Comparison of ENCODE assay signal across 12 mouse cellular contexts in the genomic region with DNA sequence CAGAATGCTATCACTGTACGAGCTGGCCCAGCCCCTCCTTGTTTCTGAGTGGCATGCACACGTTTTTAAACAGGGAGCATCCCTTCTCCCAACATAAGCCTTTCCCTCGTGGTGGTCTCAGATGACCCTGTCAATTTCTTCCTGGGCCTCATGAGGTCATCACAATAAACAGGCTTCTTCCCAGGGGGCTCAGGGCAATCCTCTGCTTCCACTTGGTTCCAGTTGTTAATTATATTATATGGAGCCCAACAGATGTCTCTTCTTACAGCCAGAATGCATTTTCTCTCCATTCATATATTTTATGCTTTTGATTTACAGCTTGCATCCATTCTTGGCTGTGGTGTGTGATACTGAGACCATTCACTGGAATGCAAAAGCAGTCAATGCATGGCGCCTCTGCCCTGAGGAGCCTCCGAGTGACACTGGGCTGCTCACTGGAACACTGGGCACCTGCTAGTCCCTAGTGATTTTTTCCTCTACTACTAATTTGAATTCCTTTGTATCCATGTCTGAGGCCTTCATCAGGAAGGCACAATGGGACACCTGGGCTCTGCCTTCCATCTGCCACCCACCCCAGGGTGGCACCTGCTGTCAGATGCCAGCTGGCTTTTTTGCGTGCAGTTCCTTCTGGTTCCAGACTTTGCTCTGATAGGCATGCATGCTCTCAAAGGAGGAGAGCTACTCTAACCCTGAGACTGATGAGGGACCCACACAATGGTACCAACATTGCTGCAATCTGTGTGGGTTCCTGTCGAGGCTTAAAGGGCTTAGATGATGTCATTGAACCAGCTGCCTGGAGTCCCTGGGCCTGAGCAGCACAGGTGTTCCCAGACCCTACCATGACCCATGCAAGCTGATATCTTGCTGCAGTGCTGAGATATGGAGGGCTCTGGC.
DNase-seq lines count a peak whose midpoint lies in the region; ATAC-seq and TF ChIP-seq lines count a peak whose summit lies in the region.
"Had no signal": no experiment of that assay in that cellular context is flagged by ENCODE, and none has a peak within 500 bp of the region (broad histone marks: within the 10 kb centered on the region; RNA-seq: fewer than 3 reads in every experiment).

No protein-coding gene starts in this region.

- no peak for TF ChIP-seq EP300 in stomach, postnatal 0 days (optimal IDR thresholded peaks at IDR 0.05)

- no peak overlapping the region for H3K9ac ChIP-seq in hindbrain, embryonic 16.5 days (ENCODE audit: low read depth, low read length)
- no peak overlapping the region for H3K9ac ChIP-seq in hindbrain, embryonic 12.5 days
- no peak overlapping the region for H3K9ac ChIP-seq in stomach, postnatal 0 days (ENCODE audit: low read length)

- peaks cover 16% of the 10 kb centered on the region for H3K4me1 ChIP-seq in hindbrain, embryonic 10.5 days (replicated peaks)
- 0 out of 2 replicates have a peak, but pooled peaks cover 3% of the 10 kb centered on the region for H3K4me1 ChIP-seq in hindbrain, embryonic 16.5 days (ENCODE audit: control insufficient read depth, insufficient read depth, low read depth, low read length)
- H3K4me1 ChIP-seq in hindbrain, embryonic 12.5 days: peaks cover 11% of the 10 kb centered on the region
- no peaks in the 10 kb centered on the region for H3K4me1 ChIP-seq in stomach, postnatal 0 days (replicated peaks; ENCODE audit: control insufficient read depth, insufficient read depth)

- H3K27ac ChIP-seq in hindbrain, embryonic 10.5 days: no peak overlapping the region; the same call in 1 of the 2 replicates
- H3K27ac ChIP-seq in hindbrain, embryonic 16.5 days (ENCODE audit: low read depth, low read length): no peak overlapping the region
- H3K27ac ChIP-seq in hindbrain, embryonic 12.5 days: 0 out of 2 replicates have a peak overlapping the region, but pooled peaks have one; percentile 4
- no peak overlapping the region for H3K27ac ChIP-seq in stomach, postnatal 0 days (replicated peaks)
- H3K27ac ChIP-seq: macrophage had no signal

- no peak for ATAC-seq in hindbrain, embryonic 16.5 days
- peak; percentile 73 for ATAC-seq in hindbrain, embryonic 12.5 days (ENCODE audit: low FRiP score)
- no peak for ATAC-seq in stomach, postnatal 0 days (ENCODE audit: low FRiP score, low TSS enrichment)
- ATAC-seq: intestine, embryonic 16.5 days had no signal

- DNase-seq in hindbrain, embryonic 10.5 days (ENCODE audit: low spot score): peak; percentile 18
- peak; percentile 25 for DNase-seq in brain, adult 2 months (ENCODE audit: low read depth, low spot score)
- DNase-seq in cerebellum, adult 18-20 months: peak; percentile 22 to 42
- no peak for DNase-seq in stomach, postnatal 0 days (ENCODE audit: low spot score)
- DNase-seq in urinary bladder, postnatal 14 days (ENCODE audit: low spot score): no peak
- DNase-seq in layer of hippocampus, postnatal 25 days (ENCODE audit: extremely low spot score in 1 of 2, low spot score in 1 of 2): no peak
- DNase-seq: kidney, postnatal 4 days; thymus, adult 2 months had no signal

- no peak overlapping the region for H3K4me3 ChIP-seq in hindbrain, embryonic 10.5 days
- no peak overlapping the region for H3K4me3 ChIP-seq in hindbrain, embryonic 16.5 days (ENCODE audit: low read length)
- H3K4me3 ChIP-seq in hindbrain, embryonic 12.5 days: no peak overlapping the region
- H3K4me3 ChIP-seq in stomach, postnatal 0 days (ENCODE audit: low read depth, low read length): no peak overlapping the region

- H3K27me3 ChIP-seq in hindbrain, embryonic 10.5 days (ENCODE audit: insufficient read depth, poor library complexity, severe bottlenecking): no peaks in the 10 kb centered on the region
- no peaks in the 10 kb centered on the region for H3K27me3 ChIP-seq in hindbrain, embryonic 16.5 days (replicated peaks; ENCODE audit: control insufficient read depth, insufficient read depth, low read length)
- no peaks in the 10 kb centered on the region for H3K27me3 ChIP-seq in hindbrain, embryonic 12.5 days
- no peaks in the 10 kb centered on the region for H3K27me3 ChIP-seq in stomach, postnatal 0 days (ENCODE audit: control insufficient read depth, insufficient read depth, low read length)

- no peaks in the 10 kb centered on the region for H3K9me3 ChIP-seq in hindbrain, embryonic 10.5 days
- no peaks in the 10 kb centered on the region for H3K9me3 ChIP-seq in hindbrain, embryonic 16.5 days (ENCODE audit: control insufficient read depth, low read length)
- H3K9me3 ChIP-seq in hindbrain, embryonic 12.5 days (replicated peaks): no peaks in the 10 kb centered on the region
- no peaks in the 10 kb centered on the region for H3K9me3 ChIP-seq in stomach, postnatal 0 days (ENCODE audit: control insufficient read depth, low read length)

- TF ChIP-seq CTCF in stomach, postnatal 0 days (IDR thresholded peaks at IDR 0.05; ENCODE audit: low read depth): no peak

- WGBS in hindbrain, embryonic 10.5 days: 62% methylated on average over 7 of the region's 7 CpGs
- WGBS in hindbrain, embryonic 16.5 days: 35% methylated on average over 7 of the region's 7 CpGs
- 49% methylated on average over 7 of the region's 7 CpGs for WGBS in hindbrain, embryonic 12.5 days
- 58% methylated on average over 7 of the region's 7 CpGs for WGBS in stomach, postnatal 0 days

- H3K4me2 ChIP-seq in hindbrain, embryonic 16.5 days (ENCODE audit: low read length): no peak overlapping the region
- H3K4me2 ChIP-seq in hindbrain, embryonic 12.5 days (replicated peaks): no peak overlapping the region
- no peak overlapping the region for H3K4me2 ChIP-seq in stomach, postnatal 0 days (replicated peaks; ENCODE audit: low read depth)

- no peaks in the 10 kb centered on the region for H3K36me3 ChIP-seq in hindbrain, embryonic 10.5 days
- H3K36me3 ChIP-seq in hindbrain, embryonic 16.5 days (ENCODE audit: control insufficient read depth, insufficient read depth, low read length): no peaks in the 10 kb centered on the region
- no peaks in the 10 kb centered on the region for H3K36me3 ChIP-seq in hindbrain, embryonic 12.5 days
- H3K36me3 ChIP-seq in stomach, postnatal 0 days (ENCODE audit: control insufficient read depth, insufficient read depth, low read length): no peaks in the 10 kb centered on the region

Comparison
In these comparisons a context has a peak if more than half of its experiments do, and no peak if none do; other contexts are left out.
1. DNase-seq: peak in hindbrain, embryonic 10.5 days (single experiment), brain, adult 2 months (single experiment) and cerebellum, adult 18-20 months (2 of 2); none in stomach, postnatal 0 days (single experiment), urinary bladder, postnatal 14 days (single experiment) and layer of hippocampus, postnatal 25 days (0 of 2).